Mouse (Mus musculus) kidney, adult 2 months (tissue): Measurements from ENCODE around the gene Nmb.

Experiments
- CTCF ChIP-seq: fragments of 200-500 bp; conservative IDR thresholded peaks from 2 replicates; pipeline ENCODE4 v1.5.1; 2011; ENCODE audit warnings: low read depth, mild to moderate bottlenecking, control low read depth, low read length, moderate library complexity, mixed read lengths; ENCODE audit not compliant: insufficient read depth, insufficient read length
- POLR2A ChIP-seq: fragments of 200-500 bp; IDR thresholded peaks from one replicate; pipeline ENCODE4 v1.6.1; 2011; ENCODE audit warnings: low read depth, low read length, control low read depth

DNA sequence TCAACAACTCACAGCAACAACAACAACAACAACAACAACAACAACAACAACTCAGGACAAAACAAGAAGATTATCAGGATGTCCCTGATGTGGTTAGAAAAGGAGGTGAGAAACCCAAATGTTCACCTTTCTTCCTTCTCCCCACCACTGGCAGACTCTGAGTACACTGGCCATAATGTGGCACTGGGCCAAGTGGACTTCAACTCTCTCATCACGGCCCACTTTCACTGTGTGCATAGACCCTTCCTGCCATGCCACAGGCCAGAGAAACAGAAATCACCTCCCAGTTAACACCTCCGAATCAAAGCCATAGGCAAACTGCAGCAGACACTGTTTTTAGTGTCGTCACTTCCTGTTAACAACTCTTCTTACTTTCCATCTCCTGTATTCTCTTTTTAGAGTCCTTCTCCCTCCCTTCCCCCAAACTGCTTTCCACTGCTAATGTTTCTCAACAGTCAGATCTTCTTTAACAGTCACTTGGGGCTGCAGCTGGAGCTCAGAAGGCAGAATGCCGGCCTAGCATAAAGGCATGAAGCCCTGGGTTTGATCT, 13.1 kb upstream of the Nmb start:
- TF ChIP-seq POLR2A, result no peak
- TF ChIP-seq CTCF, result no peak
